Mouse (Mus musculus) neural tube, embryonic 11.5 days (tissue): ENCODE data around the gene Mgrn1. TPM values are rescaled to one million over a fixed set of nuclear protein-coding genes. Genes with fewer than 3 reads are reported as not detected.

ENCODE experiments used
- ATAC-seq: fragments of 200-750 bp; cut with Nextera tagmentation; 2 replicates; pipeline ENCODE4 v1.8.0; 2017; ENCODE audit warnings: moderate number of reproducible peaks, mild to moderate bottlenecking, moderate TSS enrichment, moderate library complexity; ENCODE audit not compliant: insufficient read depth, low FRiP score, low TSS enrichment
- DNase-seq: peaks from one replicate; pipeline ENCODE4 v3.0.0-alpha.2; 2015; ENCODE audit warnings: low spot score
- H3K27ac ChIP-seq: fragments of 300-500 bp; sonication (generic); 2 replicates; pipeline ENCODE4 v1.5.1; 2014; ENCODE audit warnings: low read depth, mild to moderate bottlenecking, low read length
- H3K27me3 ChIP-seq: fragments of 300-500 bp; sonication (generic); 2 replicates; pipeline ENCODE4 v1.6.1; 2014; ENCODE audit warnings: mild to moderate bottlenecking, low read length, mixed read lengths; ENCODE audit not compliant: control insufficient read depth, insufficient read depth
- H3K36me3 ChIP-seq: fragments of 300-500 bp; sonication (generic); 2 replicates; pipeline ENCODE4 v1.6.1; 2014; ENCODE audit warnings: mild to moderate bottlenecking, low read length, moderate library complexity, mixed read lengths; ENCODE audit not compliant: control insufficient read depth, insufficient read depth
- H3K4me1 ChIP-seq: fragments of 300-500 bp; sonication (generic); 2 replicates; pipeline ENCODE4 v1.6.1; 2014; ENCODE audit warnings: low read length, mixed read lengths; ENCODE audit not compliant: control insufficient read depth, insufficient read depth
- H3K4me2 ChIP-seq: fragments of 300-500 bp; sonication (generic); 2 replicates; pipeline ENCODE4 v1.6.1; 2014; ENCODE audit warnings: low read depth, mild to moderate bottlenecking, moderate library complexity
- H3K4me3 ChIP-seq: fragments of 300-500 bp; sonication (generic); 2 replicates; pipeline ENCODE4 v1.5.1; 2014; ENCODE audit warnings: low read depth, low read length
- H3K9ac ChIP-seq: fragments of 300-500 bp; sonication (generic); 2 replicates; pipeline ENCODE4 v1.6.1; 2014; ENCODE audit warnings: mild to moderate bottlenecking, low read length
- H3K9me3 ChIP-seq: fragments of 300-500 bp; sonication (generic); 2 replicates; pipeline ENCODE4 v1.6.1; 2016; ENCODE audit warnings: low read length; ENCODE audit not compliant: control insufficient read depth
- WGBS: fragments of 180-500 bp; shearing (Covaris S2); extraction: QIAGEN DNeasy Blood & Tissue Kit; methylation state at CpG from one replicate; pipeline ENCODE4 v1.1.7; 2014; 5-methylcytosine and 5-hydroxymethylcytosine counted together
- polyA plus RNA-seq: library from polyadenylated mRNA; unstranded; fragments of >200 nt; fragmentation: Nextera tagmentation; extraction: Ambion mirVana; gene quantifications from 2 replicates; pipeline ENCODE4 v1.2.1, GENCODE M21; 2014

Gene Mgrn1
- polyA plus RNA-seq, 1 experiment from 2014 or later = 85.5 TPM

DNA sequence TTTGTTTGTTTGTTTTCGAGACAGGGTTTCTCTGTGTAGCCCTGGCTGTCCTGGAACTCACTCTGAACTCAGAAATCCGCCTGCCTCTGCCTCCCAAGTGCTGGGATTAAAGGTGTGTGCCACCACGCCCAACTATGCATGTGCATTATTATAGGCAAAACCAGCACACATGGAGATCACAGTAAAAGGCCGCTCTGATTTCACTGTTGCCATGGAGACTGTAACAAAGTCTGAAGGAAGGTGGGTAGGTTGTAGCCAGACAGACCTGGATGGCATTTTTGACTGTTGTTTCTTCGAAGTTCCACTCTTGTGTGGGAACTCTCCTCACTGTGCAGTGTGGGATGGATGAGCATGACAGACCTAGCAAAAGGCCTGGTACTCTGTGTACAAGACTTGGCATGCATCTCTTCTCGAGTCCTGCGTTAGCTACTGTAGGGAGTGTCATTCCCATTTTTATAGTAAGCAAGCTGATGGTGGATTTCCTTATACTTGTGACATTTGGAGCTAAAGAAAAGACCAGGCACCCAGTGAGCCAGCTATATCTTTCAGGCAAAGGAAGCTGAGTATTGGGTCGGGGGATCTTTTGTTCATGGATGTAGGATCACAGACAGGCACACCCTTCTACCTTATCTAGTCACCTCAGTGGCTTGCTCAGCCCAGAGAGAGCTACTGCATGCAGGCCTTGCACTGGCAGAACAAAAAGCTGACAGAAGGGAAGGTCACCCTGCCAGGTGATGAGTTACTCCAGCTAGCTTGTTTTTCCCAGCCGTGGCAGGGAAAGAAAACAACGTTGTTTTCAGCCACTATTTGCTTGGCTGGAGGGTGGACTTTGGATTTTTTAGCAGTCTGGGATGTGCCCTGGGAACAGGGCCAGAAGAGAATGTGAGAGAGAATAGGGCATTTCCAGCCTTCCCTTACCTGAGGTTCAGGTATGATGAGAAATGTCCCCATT is 4.4 kb upstream of the Mgrn1 start:
- Histone ChIP-seq H3K36me3 (no peaks in the 10 kb centered on the region), H3K9ac (peak overlapping the region; percentile 80), H3K27ac (no peak overlapping the region), H3K27me3 (no peaks in the 10 kb centered on the region), H3K9me3 (no peaks in the 10 kb centered on the region), H3K4me2 (peak overlapping the region; percentile 88), H3K4me3 (peak overlapping the region; percentile 81), H3K4me1 (peaks cover 9% of the 10 kb centered on the region)
- ATAC-seq (no peak), DNase-seq (no peak)
- 81% methylated on average over 10 of the region's 10 CpGs for WGBS

DNA sequence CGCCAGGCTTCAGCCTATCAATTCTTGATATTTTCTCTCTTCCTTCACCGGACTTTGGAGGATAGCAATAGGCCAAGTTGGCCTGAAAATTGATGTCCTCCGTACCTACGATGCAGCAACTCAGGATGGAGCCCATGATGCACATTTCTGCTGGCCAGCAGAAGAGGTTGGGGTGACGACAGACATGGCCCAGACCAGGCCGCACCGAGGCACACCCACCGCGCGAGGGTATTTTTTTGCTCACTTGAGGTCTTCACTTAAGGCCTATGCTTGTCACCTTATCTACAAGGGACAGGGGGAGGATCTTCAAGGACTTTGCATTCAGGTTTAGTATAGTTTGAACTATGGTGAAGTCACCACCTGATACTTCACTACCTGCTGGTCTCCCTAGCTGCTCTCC is 1.1 kb upstream of the Mgrn1 start:
- H3K4me2 ChIP-seq = peak overlapping the region; percentile 51; the same call in 1 of the 2 replicates
- WGBS = 90% methylated on average over 10 of the region's 10 CpGs

DNA sequence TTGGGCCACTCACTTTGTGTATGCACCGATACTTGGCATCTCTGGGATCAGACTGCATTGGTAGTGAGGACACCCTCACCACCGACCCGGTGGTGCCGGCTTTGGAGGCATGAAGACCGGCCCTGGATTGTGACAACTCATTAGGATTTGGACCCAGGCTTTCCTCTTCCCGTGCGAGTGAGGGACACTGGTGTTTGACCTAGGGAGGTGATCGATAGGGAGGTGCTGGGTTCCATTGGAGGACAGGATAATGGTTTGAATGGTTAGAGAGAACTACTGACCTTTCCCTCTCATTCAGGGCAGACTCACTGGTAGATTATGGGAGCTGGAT is 606 bp downstream of the Mgrn1 start:
- Histone ChIP-seq H3K27me3 (no peaks in the 10 kb centered on the region), H3K36me3 (no peaks in the 10 kb centered on the region), H3K9me3 (no peaks in the 10 kb centered on the region), H3K4me1 (peaks cover 8% of the 10 kb centered on the region; the same call in 1 of the 2 replicates), H3K4me2 (peak overlapping the region; percentile 51), H3K4me3 (peak overlapping the region; percentile 84), H3K9ac (peak overlapping the region; percentile 86), H3K27ac (peak overlapping the region; percentile 69)
- DNase-seq = no peak
- 2% methylated on average over 8 of the region's 8 CpGs for WGBS
- 0 out of 2 replicates have a peak, but pooled peaks have one; percentile 10 for ATAC-seq

More for the DNA sequence above, 1.1 kb upstream of the Mgrn1 start:
- H3K27me3 ChIP-seq = no peaks in the 10 kb centered on the region
- no peak for DNase-seq
- no peak overlapping the region for H3K4me3 ChIP-seq
- no peak overlapping the region for H3K9ac ChIP-seq
- H3K36me3 ChIP-seq = no peaks in the 10 kb centered on the region
- no peak for ATAC-seq
- H3K27ac ChIP-seq = no peak overlapping the region
- H3K9me3 ChIP-seq = no peaks in the 10 kb centered on the region
- peaks cover 8% of the 10 kb centered on the region; the same call in 1 of the 2 replicates for H3K4me1 ChIP-seq

DNA sequence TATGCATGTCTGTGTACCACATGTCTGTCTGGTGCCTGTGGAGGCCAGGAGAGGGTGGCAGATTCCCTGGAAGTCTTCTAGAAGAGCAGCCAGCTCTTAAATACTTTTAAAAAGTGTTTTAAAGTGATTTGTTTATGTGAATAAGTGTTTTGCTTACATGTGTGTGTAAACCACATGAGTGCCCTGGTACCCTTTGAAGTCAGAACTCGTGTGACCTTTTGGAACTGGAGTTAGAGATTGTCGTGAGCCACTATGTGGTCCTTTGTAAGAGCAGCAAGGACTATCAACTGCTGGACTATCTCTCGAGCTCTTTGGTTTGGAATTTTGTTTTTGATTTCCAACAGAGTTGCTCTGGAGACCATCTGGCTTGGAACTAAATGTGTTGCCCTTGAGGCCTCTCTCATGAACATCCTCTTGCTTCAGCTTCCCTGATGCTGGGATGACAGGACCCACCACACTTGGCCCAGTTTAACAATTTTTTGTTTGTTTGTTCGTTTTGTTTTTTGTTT is 4.2 kb downstream of the Mgrn1 start:
- WGBS = 55% methylated on average over 4 of the region's 4 CpGs
- H3K9ac ChIP-seq = no peak overlapping the region
- H3K4me2 ChIP-seq = no peak overlapping the region
- DNase-seq (no peak), ATAC-seq (no peak)
- no peak overlapping the region for H3K4me3 ChIP-seq
- no peaks in the 10 kb centered on the region for H3K36me3 ChIP-seq
- no peaks in the 10 kb centered on the region for H3K9me3 ChIP-seq
- no peaks in the 10 kb centered on the region for H3K27me3 ChIP-seq
- H3K4me1 ChIP-seq = peaks cover 8% of the 10 kb centered on the region; the same call in 1 of the 2 replicates
- H3K27ac ChIP-seq = no peak overlapping the region

DNA sequence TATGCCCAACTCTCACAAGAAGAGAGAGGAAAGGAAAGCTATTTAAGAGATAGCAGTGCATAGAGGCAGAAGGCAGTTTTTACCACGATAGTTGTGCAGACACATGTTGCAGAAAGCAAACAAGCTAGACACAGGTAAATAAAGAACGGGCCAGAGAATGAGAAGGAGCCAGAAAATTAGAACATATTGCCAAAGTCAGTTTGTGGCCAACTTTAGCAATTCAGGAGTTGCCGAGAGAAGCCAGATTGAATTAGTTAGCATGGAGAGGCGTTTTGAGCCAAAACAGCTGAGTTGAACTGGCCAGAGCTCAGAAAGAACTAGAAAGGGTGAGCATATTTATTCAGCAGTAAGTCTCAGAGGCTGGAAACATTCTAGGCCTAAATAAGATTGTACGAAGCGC is 6.1 kb downstream of the Mgrn1 start:
- no peak overlapping the region for H3K4me2 ChIP-seq
- no peaks in the 10 kb centered on the region for H3K36me3 ChIP-seq
- 96% methylated on average over 6 of the region's 6 CpGs for WGBS

DNA sequence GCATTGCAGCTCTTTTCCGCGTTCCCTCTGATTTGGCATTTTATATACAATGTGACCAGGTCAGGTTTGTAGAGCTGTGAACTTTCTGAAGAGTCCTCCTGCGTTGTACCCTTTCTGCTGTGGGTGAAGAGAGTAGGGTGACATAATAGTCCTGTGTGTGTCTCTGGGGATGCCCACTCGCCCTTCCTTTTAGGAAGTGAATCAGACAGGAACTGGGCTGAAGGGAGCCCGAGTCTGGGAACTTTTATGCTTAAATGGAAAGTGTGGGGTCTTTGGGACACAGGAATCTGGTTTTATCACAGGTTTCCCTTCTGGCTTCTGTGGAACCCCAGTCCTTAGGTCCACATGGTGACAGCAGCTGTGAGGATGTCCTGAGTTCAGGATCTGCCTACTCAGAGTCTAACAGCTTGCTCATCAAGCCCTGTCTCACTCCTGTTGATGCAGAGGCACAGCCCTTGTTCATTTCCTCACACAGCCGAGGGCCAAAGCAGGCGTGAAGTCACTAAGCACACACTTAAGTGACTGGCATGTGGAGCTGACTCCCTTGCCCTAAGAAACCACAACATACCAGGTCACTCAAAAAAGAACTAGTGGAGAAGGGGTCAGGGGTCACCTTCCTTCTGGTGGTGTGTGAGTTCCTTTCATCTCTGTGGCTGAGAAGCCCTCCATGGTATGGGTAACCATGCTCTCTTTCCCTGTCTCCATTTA is 8.3 kb downstream of the Mgrn1 start:
- Histone ChIP-seq H3K9me3 (no peaks in the 10 kb centered on the region), H3K27me3 (no peaks in the 10 kb centered on the region), H3K4me3 (no peak overlapping the region), H3K27ac (no peak overlapping the region), H3K4me2 (no peak overlapping the region), H3K36me3 (no peaks in the 10 kb centered on the region), H3K9ac (no peak overlapping the region), H3K4me1 (no peaks in the 10 kb centered on the region)
- ATAC-seq (no peak), DNase-seq (no peak)
- 78% methylated on average over 7 of the region's 7 CpGs for WGBS

More for the DNA sequence above, 6.1 kb downstream of the Mgrn1 start:
- no peaks in the 10 kb centered on the region for H3K9me3 ChIP-seq
- no peak overlapping the region for H3K27ac ChIP-seq
- H3K4me1 ChIP-seq = peaks cover 8% of the 10 kb centered on the region; the same call in 1 of the 2 replicates
- no peak for ATAC-seq
- DNase-seq = no peak
- H3K4me3 ChIP-seq = no peak overlapping the region
- H3K27me3 ChIP-seq = no peaks in the 10 kb centered on the region
- no peak overlapping the region for H3K9ac ChIP-seq

DNA sequence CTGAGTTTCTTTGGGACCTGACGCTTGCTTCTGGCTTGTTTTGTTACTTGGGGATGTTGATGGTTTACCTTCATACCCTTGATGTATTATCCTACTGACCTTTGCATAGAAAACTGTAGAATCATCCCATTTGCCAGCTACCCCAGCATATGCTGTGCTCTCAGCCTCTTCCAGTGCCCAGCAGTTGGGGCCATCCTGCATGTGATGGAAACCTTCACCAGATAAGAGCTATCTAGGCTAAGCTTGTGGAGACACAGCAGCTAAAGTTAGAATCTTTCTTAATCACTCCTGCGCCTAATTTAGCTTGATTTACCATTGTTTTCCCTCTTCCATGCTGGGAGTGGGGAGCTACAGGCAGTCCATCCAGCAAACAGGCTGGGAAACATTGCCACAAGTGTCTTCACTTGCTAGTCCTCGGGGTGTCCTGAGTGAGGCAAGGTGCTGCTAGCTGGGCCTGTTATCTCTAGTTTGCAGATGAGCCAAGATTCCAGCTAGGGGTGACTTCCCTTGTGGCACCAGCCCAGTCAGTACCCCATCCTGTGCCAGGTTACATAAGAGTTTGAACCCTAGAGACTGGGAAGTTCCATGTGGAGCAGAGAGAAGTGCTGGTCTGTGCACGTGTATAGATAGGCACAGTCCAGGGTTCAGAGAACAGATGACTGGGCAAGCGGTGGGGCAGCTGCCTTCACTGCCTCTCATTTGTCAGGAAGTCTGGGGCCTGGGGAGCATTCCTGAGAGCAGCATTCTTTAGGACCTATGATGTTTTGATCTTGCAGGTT is 10.4 kb downstream of the Mgrn1 start:
- DNase-seq (no peak), ATAC-seq (no peak)
- WGBS = 77% methylated on average over 5 of the region's 5 CpGs

DNA sequence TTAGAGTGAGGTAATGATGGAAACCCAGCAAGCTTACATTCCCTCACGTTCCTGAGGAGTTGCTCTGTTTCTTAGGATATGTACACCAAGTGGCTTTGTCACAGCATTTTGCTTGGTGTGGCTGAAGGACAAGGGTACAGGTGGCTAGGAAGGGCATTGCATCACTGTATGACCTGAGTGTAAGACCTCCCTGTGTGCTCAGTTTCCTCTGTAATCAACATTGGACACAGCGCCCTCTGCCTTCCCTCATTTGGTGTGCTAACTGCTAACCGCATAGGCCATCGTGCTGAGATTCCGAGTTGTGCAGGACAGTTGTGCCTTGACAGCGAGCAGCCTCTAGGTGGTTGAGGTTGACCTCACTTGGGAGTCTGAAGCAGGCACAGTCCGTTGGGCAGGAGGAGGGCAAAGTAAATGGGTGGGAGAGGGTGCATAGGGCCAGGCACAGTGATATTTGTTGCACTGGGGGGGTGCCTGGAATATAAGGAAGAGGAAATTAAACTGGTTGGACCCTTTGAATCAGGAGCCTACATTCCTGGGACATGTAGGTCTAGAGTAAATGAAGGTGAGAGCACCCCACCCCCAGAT is 11.2 kb downstream of the Mgrn1 start:
- no peak overlapping the region for H3K9ac ChIP-seq
- no peak overlapping the region for H3K4me2 ChIP-seq
- DNase-seq (no peak), ATAC-seq (no peak)
- H3K27me3 ChIP-seq = no peaks in the 10 kb centered on the region
- no peaks in the 10 kb centered on the region for H3K4me1 ChIP-seq
- H3K36me3 ChIP-seq = no peaks in the 10 kb centered on the region
- H3K27ac ChIP-seq = no peak overlapping the region
- no peaks in the 10 kb centered on the region for H3K9me3 ChIP-seq
- WGBS = 55% methylated on average over 7 of the region's 7 CpGs
- no peak overlapping the region for H3K4me3 ChIP-seq

More for the DNA sequence above, 10.4 kb downstream of the Mgrn1 start:
- Histone ChIP-seq H3K4me1 (no peaks in the 10 kb centered on the region), H3K36me3 (no peaks in the 10 kb centered on the region), H3K4me2 (no peak overlapping the region), H3K4me3 (no peak overlapping the region), H3K27me3 (no peaks in the 10 kb centered on the region), H3K9ac (no peak overlapping the region), H3K27ac (no peak overlapping the region), H3K9me3 (no peaks in the 10 kb centered on the region)
